Mouse (Mus musculus) stomach, embryonic 15.5 days (tissue): ENCODE measurements around the gene Bckdha. TPM values are rescaled to one million over a fixed set of nuclear protein-coding genes. Genes with fewer than 3 reads are reported as not detected.

Source experiments
- ATAC-seq: fragments of 200-750 bp; cut with Nextera tagmentation; 2 replicates; pipeline ENCODE4 v1.8.0; 2017; ENCODE audit warnings: low read depth, moderate number of reproducible peaks, moderate TSS enrichment; ENCODE audit not compliant: insufficient read depth, low FRiP score
- H3K27ac ChIP-seq: fragments of 300-500 bp; sonication (generic); 2 replicates; pipeline ENCODE4 v1.5.1; 2015; ENCODE audit warnings: mild to moderate bottlenecking, inconsistent platforms
- H3K27me3 ChIP-seq: fragments of 300-500 bp; sonication (generic); replicated peaks from 2 replicates; pipeline ENCODE4 v1.6.1; 2015; ENCODE audit warnings: inconsistent platforms
- H3K36me3 ChIP-seq: fragments of 300-500 bp; sonication (generic); 2 replicates; pipeline ENCODE4 v1.6.1; 2015; ENCODE audit warnings: inconsistent platforms
- H3K4me1 ChIP-seq: fragments of 300-500 bp; sonication (generic); 2 replicates; pipeline ENCODE4 v1.6.1; 2015; ENCODE audit warnings: inconsistent platforms
- H3K4me2 ChIP-seq: fragments of 300-500 bp; sonication (generic); 2 replicates; pipeline ENCODE4 v1.6.1; 2015; ENCODE audit warnings: mild to moderate bottlenecking, inconsistent platforms
- H3K4me3 ChIP-seq: fragments of 300-500 bp; sonication (generic); replicated peaks from 2 replicates; pipeline ENCODE4 v1.5.1; 2015; ENCODE audit warnings: inconsistent platforms
- H3K9ac ChIP-seq: fragments of 300-500 bp; sonication (generic); 2 replicates; pipeline ENCODE4 v1.6.1; 2015; ENCODE audit warnings: inconsistent platforms
- H3K9me3 ChIP-seq: fragments of 300-500 bp; sonication (generic); 2 replicates; pipeline ENCODE4 v1.6.1; 2016; ENCODE audit warnings: inconsistent platforms
- WGBS: fragments of 180-500 bp; shearing (Covaris S2); methylation state at CpG from one replicate; pipeline ENCODE4 v1.1.7; 2015; 5-methylcytosine and 5-hydroxymethylcytosine counted together
- polyA plus RNA-seq: library from polyadenylated mRNA; unstranded; fragments of >200 nt; fragmentation: Nextera tagmentation; extraction: Ambion mirVana; gene quantifications from 2 replicates; pipeline ENCODE4 v1.2.1, GENCODE M21; 2015

The Bckdha gene
- polyA plus RNA-seq, 1 experiment from 2014 or later = 54.5 TPM

DNA sequence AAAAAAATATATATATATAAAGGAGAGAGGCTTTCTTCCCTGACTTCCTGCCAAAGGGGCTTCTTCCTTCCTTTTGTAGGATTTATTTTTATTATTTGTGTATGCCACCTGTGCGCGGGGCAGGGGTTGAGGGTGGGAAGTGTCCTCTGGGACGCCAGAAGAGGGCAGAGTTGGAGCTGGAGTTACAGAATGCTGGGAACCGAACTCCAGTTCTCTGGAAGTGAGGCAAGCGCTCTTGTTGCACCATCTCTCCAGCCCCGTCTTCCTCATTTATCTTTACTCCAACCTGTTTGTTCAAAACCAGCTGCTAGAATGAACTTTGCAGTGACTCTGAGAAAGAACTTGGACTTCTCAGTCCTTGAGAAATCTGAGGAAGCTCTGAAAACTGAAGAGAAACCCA is 21.2 kb upstream of the Bckdha start:
- Histone ChIP-seq H3K9me3 (no peaks in the 10 kb centered on the region), H3K4me2 (peak overlapping the region; percentile 70), H3K36me3 (no peaks in the 10 kb centered on the region), H3K27me3 (peaks cover 6% of the 10 kb centered on the region), H3K4me3 (peak overlapping the region; percentile 68), H3K9ac (no peak overlapping the region), H3K4me1 (peaks cover 12% of the 10 kb centered on the region), H3K27ac (peak overlapping the region; percentile 94)
- 3% methylated on average over 6 of the region's 6 CpGs for WGBS
- no peak for ATAC-seq

- H3K36me3 ChIP-seq = no peaks in the 10 kb centered on the region
- H3K27ac ChIP-seq = no peak overlapping the region
- H3K4me1 ChIP-seq = peaks cover 18% of the 10 kb centered on the region
- no peak overlapping the region for H3K9ac ChIP-seq
- no peak overlapping the region for H3K4me2 ChIP-seq
- H3K27me3 ChIP-seq = peaks cover 23% of the 10 kb centered on the region
- 89% methylated on average over 7 of the region's 7 CpGs for WGBS
- no peaks in the 10 kb centered on the region for H3K9me3 ChIP-seq
- no peak overlapping the region for H3K4me3 ChIP-seq
- ATAC-seq = no peak
These were observed 18.2 kb upstream of the Bckdha start for GRCm38 (mm10) chr7:25677013-25677412.

- Histone ChIP-seq H3K9me3 (no peaks in the 10 kb centered on the region), H3K36me3 (no peaks in the 10 kb centered on the region), H3K27ac (no peak overlapping the region), H3K4me2 (no peak overlapping the region), H3K27me3 (peaks cover 23% of the 10 kb centered on the region), H3K9ac (no peak overlapping the region), H3K4me3 (no peak overlapping the region), H3K4me1 (peaks cover 18% of the 10 kb centered on the region)
- no peak for ATAC-seq
- WGBS = 51% methylated on average over 15 of the region's 15 CpGs
These were observed 17.5 kb upstream of the Bckdha start for GRCm38 (mm10) chr7:25676085-25676781.

- Histone ChIP-seq H3K27me3 (peaks cover 23% of the 10 kb centered on the region), H3K4me2 (peak overlapping the region; percentile 73; the same call in 1 of the 2 replicates), H3K9me3 (no peaks in the 10 kb centered on the region), H3K27ac (no peak overlapping the region), H3K4me3 (no peak overlapping the region), H3K4me1 (peaks cover 17% of the 10 kb centered on the region), H3K9ac (no peak overlapping the region), H3K36me3 (no peaks in the 10 kb centered on the region)
- ATAC-seq = no peak
- 46% methylated on average over 6 of the region's 6 CpGs for WGBS
These were observed 16.6 kb upstream of the Bckdha start for GRCm38 (mm10) chr7:25675405-25675804.

DNA sequence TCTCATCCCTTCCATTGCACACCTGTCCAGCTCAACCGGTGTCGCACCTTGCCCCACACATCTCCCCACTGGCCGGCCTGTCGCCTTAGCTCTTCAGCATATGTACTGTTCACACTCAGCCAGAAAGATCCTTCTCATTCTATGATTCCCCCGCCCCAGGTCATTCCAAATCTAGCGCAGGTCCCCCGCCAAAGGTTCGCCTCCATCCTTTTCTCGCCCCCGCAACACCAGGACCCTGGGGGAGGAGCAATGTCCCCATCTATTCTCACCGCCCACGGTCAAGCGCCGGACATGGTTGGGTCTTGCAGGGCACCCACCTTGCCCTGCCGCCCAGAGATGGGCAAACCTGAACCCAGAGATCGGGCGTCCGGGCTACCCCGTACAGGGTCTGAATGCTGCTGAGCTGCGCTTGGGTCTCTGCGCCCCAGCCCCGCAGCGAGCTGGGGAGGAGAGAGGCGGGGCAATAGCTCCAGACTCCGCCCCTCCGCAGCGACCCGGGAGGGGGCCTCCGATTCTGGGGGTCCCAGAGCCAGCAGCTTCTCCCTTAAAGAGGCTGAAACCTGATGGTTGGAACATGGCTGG is 16.0 kb upstream of the Bckdha start, which contains the start of gene Tmem91:
Tmem91 (minus strand) TSS at position 448 of the 582 bp plus-strand sequence.
- 3% methylated on average over 29 of the region's 29 CpGs for WGBS
- Histone ChIP-seq H3K27me3 (peaks cover 23% of the 10 kb centered on the region), H3K36me3 (no peaks in the 10 kb centered on the region), H3K4me1 (peaks cover 12% of the 10 kb centered on the region), H3K9me3 (no peaks in the 10 kb centered on the region), H3K9ac (no peak within 1 kb of the TSS), H3K4me3 (peak within 1 kb of the TSS; percentile 38), H3K4me2 (peak within 1 kb of the TSS; percentile 73), H3K27ac (no peak within 1 kb of the TSS)
- no peak for ATAC-seq

GRCm38 (mm10) chr7:25674297-25674696 is 15.5 kb upstream of the Bckdha start:
- Histone ChIP-seq H3K27ac (no peak overlapping the region), H3K4me1 (peaks cover 12% of the 10 kb centered on the region), H3K36me3 (no peaks in the 10 kb centered on the region), H3K27me3 (peaks cover 23% of the 10 kb centered on the region), H3K4me2 (peak overlapping the region; percentile 73), H3K9ac (no peak overlapping the region), H3K9me3 (no peaks in the 10 kb centered on the region), H3K4me3 (no peak overlapping the region)
- no peak for ATAC-seq
- WGBS = 24% methylated on average over 9 of the region's 9 CpGs

DNA sequence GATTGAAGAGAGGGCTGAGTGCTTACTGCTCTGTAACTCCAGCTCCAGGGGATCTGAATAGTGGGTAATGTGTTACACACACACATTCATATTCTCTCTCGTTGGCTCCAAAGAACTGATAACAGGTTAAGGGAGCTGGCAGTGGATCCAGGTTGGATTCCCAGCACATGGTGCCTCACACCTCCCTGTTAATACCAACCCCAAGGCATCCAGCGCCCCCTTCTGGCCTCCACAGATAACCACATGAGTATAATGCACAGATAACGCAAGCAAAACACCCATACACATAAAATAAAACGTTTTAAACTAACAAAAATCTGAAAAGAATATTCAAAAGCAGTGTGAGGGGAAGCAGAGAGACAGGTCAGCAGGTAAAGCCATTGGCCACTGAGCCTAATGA is 13.7 kb upstream of the Bckdha start:
- no peak for ATAC-seq
- Histone ChIP-seq H3K4me1 (peaks cover 12% of the 10 kb centered on the region), H3K27ac (no peak overlapping the region), H3K9me3 (no peaks in the 10 kb centered on the region), H3K9ac (no peak overlapping the region), H3K4me2 (no peak overlapping the region), H3K27me3 (peaks cover 23% of the 10 kb centered on the region), H3K4me3 (no peak overlapping the region), H3K36me3 (peaks cover 3% of the 10 kb centered on the region; the same call in 1 of the 2 replicates)
- WGBS = 55% methylated on average over 4 of the region's 4 CpGs

GRCm38 (mm10) chr7:25671686-25672085 is 12.9 kb upstream of the Bckdha start:
- no peak for ATAC-seq
- H3K4me1 ChIP-seq = peaks cover 12% of the 10 kb centered on the region
- no peak overlapping the region for H3K27ac ChIP-seq
- no peak overlapping the region for H3K4me2 ChIP-seq
- H3K27me3 ChIP-seq = peaks cover 23% of the 10 kb centered on the region
- 72% methylated on average over 2 of the region's 2 CpGs for WGBS
- no peaks in the 10 kb centered on the region for H3K9me3 ChIP-seq
- no peak overlapping the region for H3K9ac ChIP-seq
- H3K4me3 ChIP-seq = no peak overlapping the region
- H3K36me3 ChIP-seq = peaks cover 3% of the 10 kb centered on the region; the same call in 1 of the 2 replicates

GRCm38 (mm10) chr7:25670096-25670495 is 11.3 kb upstream of the Bckdha start:
- peaks cover 7% of the 10 kb centered on the region for H3K4me1 ChIP-seq
- no peak overlapping the region for H3K27ac ChIP-seq
- no peak for ATAC-seq
- 88% methylated on average over 4 of the region's 4 CpGs for WGBS
- H3K9ac ChIP-seq = no peak overlapping the region
- peaks cover 6% of the 10 kb centered on the region; the same call in 1 of the 2 replicates for H3K36me3 ChIP-seq
- H3K4me2 ChIP-seq = no peak overlapping the region
- H3K27me3 ChIP-seq = peaks cover 17% of the 10 kb centered on the region
- no peak overlapping the region for H3K4me3 ChIP-seq
- no peaks in the 10 kb centered on the region for H3K9me3 ChIP-seq

GRCm38 (mm10) chr7:25669631-25670030 is 10.8 kb upstream of the Bckdha start:
- H3K4me2 ChIP-seq = no peak overlapping the region
- ATAC-seq = no peak
- 76% methylated on average over 9 of the region's 9 CpGs for WGBS
- H3K4me3 ChIP-seq = no peak overlapping the region
- peaks cover 3% of the 10 kb centered on the region; the same call in 1 of the 2 replicates for H3K4me1 ChIP-seq
- H3K27me3 ChIP-seq = peaks cover 13% of the 10 kb centered on the region; the same call in 1 of the 2 replicates
- no peak overlapping the region for H3K9ac ChIP-seq
- H3K27ac ChIP-seq = no peak overlapping the region
- no peaks in the 10 kb centered on the region for H3K9me3 ChIP-seq
- H3K36me3 ChIP-seq = peaks cover 7% of the 10 kb centered on the region; the same call in 1 of the 2 replicates

DNA sequence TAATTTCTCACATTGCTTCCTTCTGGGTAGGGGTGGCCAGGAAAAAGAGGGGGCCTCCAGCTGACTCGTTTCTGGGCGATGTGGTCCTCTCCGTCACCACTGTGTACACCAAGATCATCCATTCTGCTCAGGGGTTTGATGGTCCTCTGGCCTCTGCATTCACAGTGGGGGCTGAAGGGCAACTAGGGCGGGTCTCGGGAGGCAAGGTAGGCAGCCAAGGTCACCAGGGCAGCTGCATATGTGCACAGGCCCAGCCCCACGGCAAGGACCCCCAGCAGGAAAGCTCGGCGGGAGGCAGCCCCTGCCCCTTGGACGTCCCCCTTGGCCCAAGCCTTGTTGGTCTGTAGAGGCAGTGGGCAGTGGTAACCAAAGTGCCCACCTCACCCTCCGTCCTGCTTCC is 10.4 kb upstream of the Bckdha start:
- no peak overlapping the region for H3K27ac ChIP-seq
- H3K4me1 ChIP-seq = no peaks in the 10 kb centered on the region
- H3K4me3 ChIP-seq = no peak overlapping the region
- 0 out of 2 replicates have a peak, but pooled peaks have one; percentile 8 for ATAC-seq
- H3K27me3 ChIP-seq = peaks cover 8% of the 10 kb centered on the region; the same call in 1 of the 2 replicates
- H3K9me3 ChIP-seq = no peaks in the 10 kb centered on the region
- H3K4me2 ChIP-seq = no peak overlapping the region
- H3K9ac ChIP-seq = no peak overlapping the region
- WGBS = 89% methylated on average over 10 of the region's 10 CpGs
- peaks cover 10% of the 10 kb centered on the region; the same call in 1 of the 2 replicates for H3K36me3 ChIP-seq

- peaks cover 10% of the 10 kb centered on the region; the same call in 1 of the 2 replicates for H3K36me3 ChIP-seq
- ATAC-seq = no peak
- no peak overlapping the region for H3K9ac ChIP-seq
These were observed 7.6 kb upstream of the Bckdha start for GRCm38 (mm10) chr7:25666381-25666780.

More at GRCm38 (mm10) chr7:25666381-25666780, 7.6 kb upstream of the Bckdha start:
- H3K4me2 ChIP-seq = no peak overlapping the region
- WGBS = 93% methylated on average over 8 of the region's 8 CpGs
- no peaks in the 10 kb centered on the region for H3K9me3 ChIP-seq
- H3K4me1 ChIP-seq = no peaks in the 10 kb centered on the region
- H3K27ac ChIP-seq = no peak overlapping the region
- H3K27me3 ChIP-seq = no peaks in the 10 kb centered on the region
- H3K4me3 ChIP-seq = no peak overlapping the region
